Mouse (Mus musculus): ENCODE measurements around the gene Kctd2.
A peak's percentile ranks its signal among the peaks of the same experiment; 100 is the strongest.
"Not testable (repeated sequence)": the region's sequence is repeated elsewhere in the genome, so short reads cannot be mapped to it uniquely, and the experiment has no call there.

The Kctd2 gene

GRCm38 (mm10) chr11:115439326-115439725 is 19.4 kb downstream of the Kctd2 start:
- no peak for DNase-seq (ENCODE audit: low read depth, low spot score)

GRCm38 (mm10) chr11:115439906-115440595 is 20.1 kb downstream of the Kctd2 start, which contains the start of gene Trim80:
Gene Trim80, plus strand, starts transcription at chr11:115440545.
- DNase-seq (ENCODE audit: low read depth, low spot score): no peak

GRCm38 (mm10) chr11:115441417-115441816 is 21.5 kb downstream of the Kctd2 start:
- no peak for DNase-seq (ENCODE audit: low read depth, low spot score)

GRCm38 (mm10) chr11:115446906-115447305 is 27.0 kb downstream of the Kctd2 start:
- DNase-seq (ENCODE audit: low read depth, low spot score): no peak

- no peak for DNase-seq (ENCODE audit: low read depth, low spot score)
Observed at GRCm38 (mm10) chr11:115447321-115447885, 27.5 kb downstream of the Kctd2 start.

GRCm38 (mm10) chr11:115448075-115448474 is 28.1 kb downstream of the Kctd2 start:
- no peak for DNase-seq (ENCODE audit: low read depth, low spot score)

- no peak for DNase-seq (ENCODE audit: low read depth, low spot score)
Observed at GRCm38 (mm10) chr11:115448998-115449397, 29.1 kb downstream of the Kctd2 start.

GRCm38 (mm10) chr11:115450176-115450575 is 30.2 kb downstream of the Kctd2 start:
- no peak for DNase-seq (ENCODE audit: low read depth, low spot score)

GRCm38 (mm10) chr11:115451781-115452241 is 31.9 kb downstream of the Kctd2 start:
- DNase-seq (ENCODE audit: low read depth, low spot score): no peak

- peak; percentile 79 for DNase-seq (ENCODE audit: low read depth, low spot score)
Observed at GRCm38 (mm10) chr11:115452281-115452860, 32.4 kb downstream of the Kctd2 start.

GRCm38 (mm10) chr11:115453306-115453705 is 33.4 kb downstream of the Kctd2 start:
- no peak for DNase-seq (ENCODE audit: low read depth, low spot score)

- not testable (repeated sequence) for DNase-seq (ENCODE audit: low read depth, low spot score)
Observed at GRCm38 (mm10) chr11:115454822-115455221, 34.9 kb downstream of the Kctd2 start.

- no peak for DNase-seq (ENCODE audit: low read depth, low spot score)
Observed at GRCm38 (mm10) chr11:115455619-115456018, 35.7 kb downstream of the Kctd2 start.

- DNase-seq (ENCODE audit: low read depth, low spot score): no peak
Observed at GRCm38 (mm10) chr11:115456182-115456581, 36.3 kb downstream of the Kctd2 start.

GRCm38 (mm10) chr11:115457405-115457804 is 37.5 kb downstream of the Kctd2 start:
- no peak for DNase-seq (ENCODE audit: low read depth, low spot score)

GRCm38 (mm10) chr11:115460976-115461375 is 41.0 kb downstream of the Kctd2 start:
- no peak for DNase-seq (ENCODE audit: low read depth, low spot score)

GRCm38 (mm10) chr11:115461846-115462242 is 41.9 kb downstream of the Kctd2 start:
- DNase-seq (ENCODE audit: low read depth, low spot score): no peak

GRCm38 (mm10) chr11:115462243-115462891 is 42.4 kb downstream of the Kctd2 start, which contains the start of gene Slc16a5:
Gene Slc16a5, plus strand, starts transcription at chr11:115462474.
- no peak for DNase-seq (ENCODE audit: low read depth, low spot score)

GRCm38 (mm10) chr11:115463397-115463796 is 43.5 kb downstream of the Kctd2 start:
- DNase-seq (ENCODE audit: low read depth, low spot score): no peak

- no peak for DNase-seq (ENCODE audit: low read depth, low spot score)
Observed at GRCm38 (mm10) chr11:115464851-115465250, 44.9 kb downstream of the Kctd2 start.

- DNase-seq (ENCODE audit: low read depth, low spot score): no peak
Observed at GRCm38 (mm10) chr11:115467217-115467618, 47.3 kb downstream of the Kctd2 start.

- DNase-seq (ENCODE audit: low read depth, low spot score): no peak
Observed at GRCm38 (mm10) chr11:115472183-115472582, 52.3 kb downstream of the Kctd2 start.
